Mouse (Mus musculus): Measurements from ENCODE around the gene Syt2.

DNA sequence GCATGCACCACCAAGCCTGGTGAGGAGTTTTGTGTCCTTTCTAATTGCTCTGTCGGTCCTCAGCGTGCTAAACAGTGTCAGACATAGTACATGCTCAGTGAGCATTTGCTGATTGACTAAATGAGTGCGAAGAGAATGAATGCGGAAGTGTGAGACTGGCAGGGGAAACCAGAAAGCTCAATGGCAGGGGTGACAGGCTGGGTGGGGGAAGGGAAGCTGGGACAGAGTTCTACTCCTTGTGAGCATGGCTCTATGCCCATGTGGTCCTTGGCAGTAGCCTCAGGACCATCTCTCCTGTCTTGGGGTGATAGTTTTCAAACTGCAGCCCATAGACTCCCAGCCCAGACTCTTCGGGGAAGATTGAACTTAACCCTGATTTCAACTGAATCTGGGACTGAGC is 52.0 kb downstream of the Syt2 start:
- TF ChIP-seq CTCF (IDR thresholded peaks at IDR 0.05; ENCODE audit: control insufficient read depth, insufficient read depth, low read length) (no peak), POLR2A (IDR thresholded peaks at IDR 0.05; ENCODE audit: borderline replicate concordance, control insufficient read depth, low read depth, low read length) (no peak)

Measured in bone marrow, adult 2 months (tissue).